ENCODE assay signal across 8 mouse cellular contexts in genomic region chr4:43497946-43498345, GRCm38 (mm10). TPM values are rescaled to one million over a fixed set of nuclear protein-coding genes. Genes with fewer than 3 reads are reported as not detected.
A peak's percentile ranks its signal among the peaks of the same experiment; 100 is the strongest.
DNase-seq lines count a peak whose midpoint lies in the region; ATAC-seq and TF ChIP-seq lines count a peak whose summit lies in the region.
"Had no signal": no experiment of that assay in that cellular context is flagged by ENCODE, and none has a peak within 500 bp of the region (broad histone marks: within the 10 kb centered on the region; RNA-seq: fewer than 3 reads in every experiment).

No protein-coding gene starts in this region.

- 54% methylated on average over 4 of the region's 4 CpGs for WGBS in lung, embryonic 16.5 days
- WGBS in lung, adult 2 months = 61% methylated on average over 4 of the region's 4 CpGs
- 81% methylated on average over 4 of the region's 4 CpGs for WGBS in forebrain, embryonic 12.5 days
- whole genome bisulfite sequencing in intestine, embryonic 15.5 days = 61% methylated on average over 4 of the region's 4 CpGs
- 77% methylated on average over 4 of the region's 4 CpGs for WGBS in midbrain, embryonic 14.5 days

- H3K4me2 ChIP-seq in lung, embryonic 16.5 days (ENCODE audit: low read depth, low read length) = peak overlapping the region; percentile 80
- H3K4me2 ChIP-seq in forebrain, embryonic 12.5 days = peak overlapping the region; percentile 68
- peak overlapping the region; percentile 74 for H3K4me2 ChIP-seq in intestine, embryonic 15.5 days (replicated peaks)
- H3K4me2 ChIP-seq in midbrain, embryonic 14.5 days (ENCODE audit: low read length) = peak overlapping the region; percentile 86

- DNase-seq in lung, adult 2 months = no peak
- no peak for DNase-seq in midbrain, embryonic 14.5 days
- DNase-seq in cerebellum, postnatal 25 days = no peak
- no peak for DNase-seq in spleen, postnatal 14 days (ENCODE audit: low spot score in 2 of 2)

- no peak for ATAC-seq in lung, embryonic 16.5 days (ENCODE audit: low read depth)
- ATAC-seq in forebrain, embryonic 12.5 days (ENCODE audit: low FRiP score) = no peak
- ATAC-seq in intestine, embryonic 15.5 days = no peak
- no peak for ATAC-seq in midbrain, embryonic 14.5 days (ENCODE audit: low FRiP score, low TSS enrichment)

- H3K4me1 ChIP-seq in lung, embryonic 16.5 days (replicated peaks; ENCODE audit: control insufficient read depth, insufficient read depth, low read length) = peaks cover 28% of the 10 kb centered on the region
- peaks cover 3% of the 10 kb centered on the region; the same call in 1 of the 2 replicates for H3K4me1 ChIP-seq in lung, adult 2 months (ENCODE audit: control insufficient read depth, insufficient read depth, low read length)
- peaks cover 49% of the 10 kb centered on the region for H3K4me1 ChIP-seq in forebrain, embryonic 12.5 days
- peaks cover 36% of the 10 kb centered on the region for H3K4me1 ChIP-seq in intestine, embryonic 15.5 days (replicated peaks)
- peaks cover 17% of the 10 kb centered on the region for H3K4me1 ChIP-seq in midbrain, embryonic 14.5 days (ENCODE audit: control insufficient read depth, insufficient read depth, low read length)

- H3K36me3 ChIP-seq in lung, embryonic 16.5 days (ENCODE audit: control insufficient read depth, insufficient read depth, low read length) = 0 out of 2 replicates have a peak, but pooled peaks cover 6% of the 10 kb centered on the region
- H3K36me3 ChIP-seq in forebrain, embryonic 12.5 days (replicated peaks) = peaks cover 28% of the 10 kb centered on the region; the same call in 1 of the 2 replicates
- peaks cover 8% of the 10 kb centered on the region; the same call in 1 of the 2 replicates for H3K36me3 ChIP-seq in intestine, embryonic 15.5 days
- H3K36me3 ChIP-seq in midbrain, embryonic 14.5 days (ENCODE audit: control insufficient read depth, insufficient read depth, low read length) = no peaks in the 10 kb centered on the region

- no peak for TF ChIP-seq POLR2A in lung, adult 2 months (IDR thresholded peaks at IDR 0.05; ENCODE audit: borderline replicate concordance, extremely low read depth, low read depth, low read length)

- H3K27ac ChIP-seq in lung, embryonic 16.5 days (ENCODE audit: low read length) = no peak overlapping the region
- H3K27ac ChIP-seq in forebrain, embryonic 12.5 days = no peak overlapping the region
- H3K27ac ChIP-seq in intestine, embryonic 15.5 days = no peak overlapping the region
- no peak overlapping the region for H3K27ac ChIP-seq in midbrain, embryonic 14.5 days (replicated peaks; ENCODE audit: low read depth, low read length)
- H3K27ac ChIP-seq: layer of hippocampus, adult 2 months had no signal

- no peaks in the 10 kb centered on the region for H3K27me3 ChIP-seq in lung, embryonic 16.5 days (ENCODE audit: control insufficient read depth, insufficient read depth, low read depth, low read length)
- peaks cover 14% of the 10 kb centered on the region for H3K27me3 ChIP-seq in forebrain, embryonic 12.5 days
- no peaks in the 10 kb centered on the region for H3K27me3 ChIP-seq in intestine, embryonic 15.5 days (replicated peaks)
- no peaks in the 10 kb centered on the region for H3K27me3 ChIP-seq in midbrain, embryonic 14.5 days (ENCODE audit: control insufficient read depth, insufficient read depth, low read length)

- peak overlapping the region; percentile 68 for H3K4me3 ChIP-seq in lung, embryonic 16.5 days (ENCODE audit: low read length)
- H3K4me3 ChIP-seq in lung, adult 2 months (replicated peaks; ENCODE audit: extremely low read depth, low read depth, low read length) = no peak overlapping the region
- H3K4me3 ChIP-seq in forebrain, embryonic 12.5 days (replicated peaks) = peak overlapping the region; percentile 59
- peak overlapping the region; percentile 59 for H3K4me3 ChIP-seq in intestine, embryonic 15.5 days (replicated peaks)
- H3K4me3 ChIP-seq in midbrain, embryonic 14.5 days (replicated peaks; ENCODE audit: low read depth, low read length) = no peak overlapping the region
- H3K4me3 ChIP-seq: layer of hippocampus, adult 2 months had no signal

- TF ChIP-seq CTCF in lung, adult 2 months (IDR thresholded peaks at IDR 0.05; ENCODE audit: insufficient read depth, low read length) = no peak

- peak overlapping the region; percentile 79 for H3K9ac ChIP-seq in lung, embryonic 16.5 days (ENCODE audit: low read length)
- peak overlapping the region; percentile 65; the same call in 1 of the 2 replicates for H3K9ac ChIP-seq in forebrain, embryonic 12.5 days
- peak overlapping the region; percentile 61 for H3K9ac ChIP-seq in intestine, embryonic 15.5 days
- H3K9ac ChIP-seq in midbrain, embryonic 14.5 days (replicated peaks; ENCODE audit: low read length) = no peak overlapping the region

- H3K9me3 ChIP-seq in lung, embryonic 16.5 days (ENCODE audit: control insufficient read depth, low read length) = no peaks in the 10 kb centered on the region
- H3K9me3 ChIP-seq in forebrain, embryonic 12.5 days = no peaks in the 10 kb centered on the region
- H3K9me3 ChIP-seq in intestine, embryonic 15.5 days = no peaks in the 10 kb centered on the region
- H3K9me3 ChIP-seq in midbrain, embryonic 14.5 days (ENCODE audit: control insufficient read depth, low read length) = no peaks in the 10 kb centered on the region

RNA-seq across cellular contexts. Expression of gene Arhgef39, which starts 1.5 kb away (rescaled TPM):
- polyA plus RNA-seq in lung, embryonic 16.5 days (2015; fragmentation: Nextera tagmentation; extraction: Ambion mirVana) = 47.7 and 56.1 TPM in 2 replicates
- polyA plus RNA-seq in lung, adult 2 months (2012; rRNA removed) = 4.7 and 6.9 TPM in 2 replicates
- 45.8 and 50.3 TPM in 2 replicates for polyA plus RNA-seq in forebrain, embryonic 12.5 days (2016; fragmentation: Nextera tagmentation; extraction: Ambion mirVana)
- 45.2 and 48.6 TPM in 2 replicates for polyA plus RNA-seq in intestine, embryonic 15.5 days (2015; fragmentation: Nextera tagmentation; extraction: Ambion mirVana)
- polyA plus RNA-seq in midbrain, embryonic 14.5 days (2014; fragmentation: Nextera tagmentation; extraction: Ambion mirVana) = 5.0 and 6.0 TPM in 2 replicates

RNA-seq across cellular contexts. Expression of gene Ccdc107, which starts 5.2 kb away (rescaled TPM):
- 73.7 and 73.8 TPM in 2 replicates for polyA plus RNA-seq in lung, embryonic 16.5 days (2015; fragmentation: Nextera tagmentation; extraction: Ambion mirVana)
- polyA plus RNA-seq in lung, adult 2 months (2012; rRNA removed) = 191 and 235 TPM in 2 replicates
- 44.7 and 45.8 TPM in 2 replicates for polyA plus RNA-seq in forebrain, embryonic 12.5 days (2016; fragmentation: Nextera tagmentation; extraction: Ambion mirVana)
- polyA plus RNA-seq in intestine, embryonic 15.5 days (2015; fragmentation: Nextera tagmentation; extraction: Ambion mirVana) = 98.8 and 102 TPM in 2 replicates
- polyA plus RNA-seq in midbrain, embryonic 14.5 days (2014; fragmentation: Nextera tagmentation; extraction: Ambion mirVana) = 68.1 and 80.6 TPM in 2 replicates

RNA-seq across cellular contexts. Expression of gene Car9, which starts 8.8 kb away (rescaled TPM):
- 5.5 and 6.4 TPM in 2 replicates for polyA plus RNA-seq in lung, embryonic 16.5 days (2015; fragmentation: Nextera tagmentation; extraction: Ambion mirVana)
- polyA plus RNA-seq in lung, adult 2 months (2012; rRNA removed) = 1.8 and 1.9 TPM in 2 replicates
- polyA plus RNA-seq in forebrain, embryonic 12.5 days (2016; fragmentation: Nextera tagmentation; extraction: Ambion mirVana) = 0.27 and 0.50 TPM in 2 replicates
- polyA plus RNA-seq in intestine, embryonic 15.5 days (2015; fragmentation: Nextera tagmentation; extraction: Ambion mirVana) = 18.0 and 30.0 TPM in 2 replicates
- polyA plus RNA-seq in midbrain, embryonic 14.5 days (2014; fragmentation: Nextera tagmentation; extraction: Ambion mirVana) = 0.30 TPM in 1 of 2 replicates, not detected in the other

RNA-seq across cellular contexts. Expression of gene Sit1, which starts 14.4 kb away (rescaled TPM):
- polyA plus RNA-seq in lung, embryonic 16.5 days (2015; fragmentation: Nextera tagmentation; extraction: Ambion mirVana) = 0.25 and 0.74 TPM in 2 replicates
- polyA plus RNA-seq in lung, adult 2 months (2012; rRNA removed) = 0.85 and 1.2 TPM in 2 replicates
- not detected in 2 replicates for polyA plus RNA-seq in forebrain, embryonic 12.5 days (2016; fragmentation: Nextera tagmentation; extraction: Ambion mirVana)
- not detected in 2 replicates for polyA plus RNA-seq in intestine, embryonic 15.5 days (2015; fragmentation: Nextera tagmentation; extraction: Ambion mirVana)
- not detected in 2 replicates for polyA plus RNA-seq in midbrain, embryonic 14.5 days (2014; fragmentation: Nextera tagmentation; extraction: Ambion mirVana)

RNA-seq across cellular contexts. Expression of gene Tpm2, which starts 25.6 kb away (rescaled TPM):
- 203 and 218 TPM in 2 replicates for polyA plus RNA-seq in lung, embryonic 16.5 days (2015; fragmentation: Nextera tagmentation; extraction: Ambion mirVana)
- polyA plus RNA-seq in lung, adult 2 months (2012; rRNA removed) = 32.3 and 129 TPM in 2 replicates
- 36.5 and 40.2 TPM in 2 replicates for polyA plus RNA-seq in forebrain, embryonic 12.5 days (2016; fragmentation: Nextera tagmentation; extraction: Ambion mirVana)
- 510 and 514 TPM in 2 replicates for polyA plus RNA-seq in intestine, embryonic 15.5 days (2015; fragmentation: Nextera tagmentation; extraction: Ambion mirVana)
- polyA plus RNA-seq in midbrain, embryonic 14.5 days (2014; fragmentation: Nextera tagmentation; extraction: Ambion mirVana) = 3.6 and 10.8 TPM in 2 replicates

Comparison
In these comparisons a context has a peak if more than half of its experiments do, and no peak if none do; other contexts are left out.
1. H3K4me3 ChIP-seq: peak in lung, embryonic 16.5 days (single experiment), forebrain, embryonic 12.5 days (single experiment) and intestine, embryonic 15.5 days (single experiment); none in lung, adult 2 months (single experiment) and midbrain, embryonic 14.5 days (single experiment).
2. Peak in every context shown above with its lines, with median percentiles within 50 percentile points of each other: H3K4me2 ChIP-seq.